Mouse (Mus musculus) liver, embryonic 11.5 days (tissue): ENCODE measurements at regions not wholly inside any gene's neighbourhood (a gene's known extent, or its start where the extent isn't known, plus 50 kb on each side); places are given as distances from the start of the nearest gene placed in this dataset.

Experiments used
- ATAC-seq: fragments of 200-750 bp; cut with Nextera tagmentation; replicated peaks from 2 replicates; pipeline ENCODE4 v1.8.0; 2017; ENCODE audit warnings: moderate number of reproducible peaks, mild to moderate bottlenecking, moderate TSS enrichment, moderate library complexity; ENCODE audit not compliant: low FRiP score
- DNase-seq: peaks from one replicate; pipeline ENCODE4 v3.0.0-alpha.2; 2017; ENCODE audit warnings: low spot score
- H3K27ac ChIP-seq: fragments of 300-500 bp; sonication (generic); 2 replicates; pipeline ENCODE4 v1.5.1; 2014; ENCODE audit warnings: mild to moderate bottlenecking, low read depth, low read length, control low read depth
- H3K27me3 ChIP-seq: fragments of 300-500 bp; sonication (generic); replicated peaks from 2 replicates; pipeline ENCODE4 v1.6.1; 2014; ENCODE audit warnings: low read length, mixed read lengths; ENCODE audit not compliant: control insufficient read depth, insufficient read depth
- H3K36me3 ChIP-seq: fragments of 300-500 bp; sonication (generic); 2 replicates; pipeline ENCODE4 v1.6.1; 2014; ENCODE audit warnings: mild to moderate bottlenecking, low read length, moderate library complexity, mixed read lengths; ENCODE audit not compliant: control insufficient read depth, insufficient read depth
- H3K4me1 ChIP-seq: fragments of 300-500 bp; sonication (generic); replicated peaks from 2 replicates; pipeline ENCODE4 v1.6.1; 2014; ENCODE audit warnings: low read length, mixed read lengths; ENCODE audit not compliant: control insufficient read depth, insufficient read depth
- H3K4me2 ChIP-seq: fragments of 300-500 bp; sonication (generic); 2 replicates; pipeline ENCODE4 v1.6.1; 2014; ENCODE audit warnings: mild to moderate bottlenecking, control low read depth, moderate library complexity
- H3K4me3 ChIP-seq: fragments of 300-500 bp; sonication (generic); 2 replicates; pipeline ENCODE4 v1.5.1; 2014; ENCODE audit warnings: low read depth, low read length, control low read depth
- H3K9ac ChIP-seq: fragments of 300-500 bp; sonication (generic); 2 replicates; pipeline ENCODE4 v1.6.1; 2014; ENCODE audit warnings: low read depth, low read length, control low read depth
- H3K9me3 ChIP-seq: fragments of 300-500 bp; sonication (generic); 2 replicates; pipeline ENCODE4 v1.6.1; 2016; ENCODE audit warnings: low read length, inconsistent platforms, mixed read lengths; ENCODE audit not compliant: control insufficient read depth
- WGBS: fragments of 180-500 bp; shearing (Covaris S2); extraction: QIAGEN DNeasy Blood & Tissue Kit; methylation state at CpG from one replicate; pipeline ENCODE4 v1.1.7; 2014; 5-methylcytosine and 5-hydroxymethylcytosine counted together

DNA sequence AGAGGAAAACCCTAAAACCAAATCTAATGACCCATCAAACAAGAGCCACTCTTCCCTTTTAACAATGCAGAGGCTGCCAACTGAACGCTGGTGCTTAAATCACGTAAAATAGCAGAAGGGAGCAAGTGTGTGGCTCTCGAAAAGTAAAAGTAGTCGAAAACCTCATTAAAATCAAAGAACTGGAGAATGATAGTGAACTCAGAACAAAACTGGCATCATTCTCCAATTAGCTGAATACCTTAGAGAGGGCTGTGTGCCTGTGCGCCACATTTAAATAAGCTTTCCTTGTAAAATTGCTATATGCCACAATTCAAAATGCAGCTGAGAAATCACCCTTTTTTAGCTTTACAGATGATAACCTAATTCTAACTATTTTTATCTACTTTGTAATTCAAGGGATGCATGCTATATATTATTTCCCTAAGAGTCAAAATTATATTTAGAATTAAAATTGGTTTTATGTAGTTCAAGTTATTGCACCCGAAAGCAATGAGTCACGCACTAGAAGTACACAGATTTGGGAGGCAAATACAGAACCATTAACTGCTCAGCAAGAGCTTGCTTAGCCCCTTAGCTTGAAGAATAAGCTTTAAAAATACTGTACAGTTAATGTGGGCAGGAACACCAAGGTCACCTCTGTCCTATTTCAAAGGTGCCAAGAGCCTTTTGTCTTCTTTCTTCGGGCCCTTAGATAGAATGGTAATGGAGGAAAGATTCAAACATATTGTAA lies 327.4 kb upstream of the Cited2 start:
- H3K4me2 ChIP-seq: no peak overlapping the region

DNA sequence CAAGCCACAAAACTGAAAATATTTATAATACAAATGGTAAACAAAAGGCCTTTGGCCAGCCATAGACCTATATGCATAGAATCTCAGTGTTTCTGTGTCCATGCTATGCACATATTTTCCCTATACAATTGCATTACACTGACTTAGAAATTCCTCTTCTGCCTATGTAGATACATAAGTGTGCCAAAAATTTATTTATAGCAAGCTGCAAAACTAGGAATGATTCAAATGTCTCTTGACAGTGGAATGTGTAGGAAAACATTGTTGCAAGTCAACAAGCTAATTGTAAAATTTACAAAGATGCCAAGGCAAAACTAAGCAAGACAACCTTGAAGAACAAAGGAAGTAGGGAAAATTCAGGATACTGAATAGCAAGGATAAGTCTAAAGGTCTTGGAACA lies 319.1 kb upstream of the Cited2 start:
- ATAC-seq (no peak), DNase-seq (no peak)
- Histone ChIP-seq H3K36me3 (no peaks in the 10 kb centered on the region), H3K4me3 (no peak overlapping the region), H3K4me1 (no peaks in the 10 kb centered on the region), H3K9me3 (no peaks in the 10 kb centered on the region), H3K27me3 (no peaks in the 10 kb centered on the region), H3K4me2 (no peak overlapping the region), H3K27ac (no peak overlapping the region), H3K9ac (no peak overlapping the region)

More for the DNA sequence above, 327.4 kb upstream of the Cited2 start:
- H3K9ac ChIP-seq: no peak overlapping the region
- no peaks in the 10 kb centered on the region for H3K27me3 ChIP-seq
- no peak overlapping the region for H3K4me3 ChIP-seq
- H3K9me3 ChIP-seq: no peaks in the 10 kb centered on the region
- no peaks in the 10 kb centered on the region for H3K36me3 ChIP-seq
- WGBS: 88% methylated on average over 8 of the region's 8 CpGs
- DNase-seq (no peak), ATAC-seq (no peak)
- H3K27ac ChIP-seq: no peak overlapping the region
- no peaks in the 10 kb centered on the region for H3K4me1 ChIP-seq

DNA sequence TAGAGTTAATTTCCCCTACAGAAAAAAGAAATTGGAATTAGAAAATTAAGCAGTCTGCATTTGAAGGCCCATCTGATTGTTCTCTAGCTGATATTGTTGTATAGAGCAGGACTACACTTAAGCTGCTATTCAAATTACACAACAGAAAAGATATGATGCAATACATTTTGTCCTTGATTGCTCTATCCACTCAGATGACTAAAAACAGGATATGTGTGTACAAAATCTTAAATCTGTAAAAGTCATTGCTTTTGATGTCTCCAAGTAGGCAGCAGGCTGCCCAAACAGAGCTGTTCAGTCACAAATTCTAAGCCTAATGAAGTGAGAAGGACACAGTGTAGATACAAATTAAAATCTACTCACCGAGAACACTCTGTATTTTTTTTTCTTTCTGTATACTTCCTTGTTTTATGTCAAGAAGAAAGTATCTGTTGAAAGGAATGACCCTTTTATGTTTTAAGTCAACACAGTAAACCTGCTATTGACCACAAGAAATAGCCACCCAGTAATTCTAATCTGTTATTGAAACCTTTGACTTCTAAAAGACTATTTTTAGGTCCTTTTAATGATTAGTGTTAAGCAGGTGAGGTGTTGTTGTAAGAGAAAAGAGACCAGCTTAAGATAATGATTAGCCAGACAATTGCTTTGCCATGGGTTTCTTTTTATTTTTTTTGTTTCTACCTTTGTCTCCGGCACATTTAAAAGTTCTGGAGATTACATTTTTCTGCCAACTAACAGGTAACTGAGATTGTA lies 315.0 kb upstream of the Cited2 start:
- no peak for ATAC-seq

DNA sequence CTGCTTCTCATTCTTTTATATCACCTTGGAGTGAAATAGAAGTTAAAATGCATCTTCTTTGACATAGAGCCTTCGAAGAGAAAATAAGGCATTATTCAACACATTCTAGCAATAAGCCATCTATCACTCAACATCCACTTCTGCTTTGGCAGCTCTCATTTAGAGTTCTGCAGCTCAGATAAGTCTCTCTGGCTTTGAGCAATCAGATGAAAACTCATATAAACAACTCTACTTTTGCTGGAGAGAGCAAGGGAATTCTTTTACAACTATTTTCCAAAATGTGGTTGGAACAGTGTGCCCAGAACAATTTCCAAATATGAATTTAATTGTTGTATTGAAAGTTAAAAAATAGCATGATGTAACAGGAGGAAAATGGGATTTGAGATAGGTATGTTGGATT lies 314.2 kb upstream of the Cited2 start:
- Histone ChIP-seq H3K27me3 (no peaks in the 10 kb centered on the region), H3K27ac (no peak overlapping the region), H3K9me3 (no peaks in the 10 kb centered on the region), H3K4me3 (no peak overlapping the region), H3K4me2 (no peak overlapping the region), H3K9ac (no peak overlapping the region), H3K4me1 (no peaks in the 10 kb centered on the region), H3K36me3 (no peaks in the 10 kb centered on the region)
- WGBS: 78% methylated on average over 1 of the region's 1 CpGs
- no peak for ATAC-seq
- DNase-seq: no peak

More for the DNA sequence above, 315.0 kb upstream of the Cited2 start:
- Histone ChIP-seq H3K36me3 (no peaks in the 10 kb centered on the region), H3K4me3 (no peak overlapping the region), H3K9ac (no peak overlapping the region), H3K4me1 (no peaks in the 10 kb centered on the region), H3K27me3 (no peaks in the 10 kb centered on the region), H3K4me2 (no peak overlapping the region), H3K27ac (no peak overlapping the region), H3K9me3 (no peaks in the 10 kb centered on the region)
- 70% methylated on average over 2 of the region's 2 CpGs for WGBS
- no peak for DNase-seq

DNA sequence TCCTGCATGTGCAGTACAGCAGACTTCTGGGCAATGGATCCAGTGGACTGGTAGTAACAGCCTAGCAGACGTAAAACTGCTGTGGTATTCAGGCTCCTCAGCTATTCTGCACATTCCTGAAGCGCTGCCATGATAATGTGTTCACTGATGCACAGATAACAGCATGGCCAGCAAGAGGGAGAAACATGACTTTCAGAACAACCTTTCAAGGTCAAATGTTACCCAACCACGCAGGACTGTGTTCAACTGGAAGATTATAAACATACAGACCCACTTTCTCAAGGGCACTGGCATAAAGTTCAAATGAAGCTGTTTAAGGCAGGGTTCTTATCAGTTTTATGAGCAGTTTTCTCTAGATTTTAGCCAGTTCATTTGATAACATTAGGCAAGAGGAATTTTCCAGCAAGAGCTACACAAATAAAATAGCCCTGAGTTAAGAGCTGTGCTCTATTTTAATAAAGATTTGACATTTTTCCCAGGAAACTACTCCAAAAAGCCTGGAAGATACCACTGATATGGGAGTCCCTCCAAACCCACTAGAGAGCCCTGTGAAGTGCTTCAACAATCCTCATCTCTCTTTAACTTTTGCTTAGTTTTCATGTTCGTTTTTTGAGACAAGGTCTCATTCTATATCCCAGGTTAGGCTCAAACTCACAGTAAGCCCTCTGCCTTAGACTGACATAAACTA lies 311.6 kb upstream of the Cited2 start:
- no peak for ATAC-seq
- H3K4me3 ChIP-seq: no peak overlapping the region
- 66% methylated on average over 4 of the region's 4 CpGs for WGBS

DNA sequence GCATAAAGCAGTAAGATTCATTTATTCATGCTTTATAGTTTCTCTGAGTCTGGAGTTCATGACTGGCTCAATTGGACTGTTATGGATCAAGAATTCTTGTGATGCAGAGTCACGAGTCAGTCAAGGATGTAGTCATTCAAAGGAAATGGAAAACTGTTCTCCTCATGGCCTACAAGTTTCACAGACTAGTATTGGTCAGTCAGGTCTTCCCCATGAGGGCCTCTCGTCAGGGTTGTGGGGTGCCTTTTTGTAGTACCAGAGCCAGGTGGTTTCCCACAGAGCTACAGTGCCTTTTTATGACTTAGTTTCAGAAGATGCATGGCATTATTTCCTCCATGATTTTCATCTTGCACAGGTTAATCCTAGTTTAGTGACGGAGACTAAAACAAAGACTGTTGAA lies 307.9 kb upstream of the Cited2 start:
- H3K4me3 ChIP-seq: no peak overlapping the region
- DNase-seq: no peak
- 78% methylated on average over 3 of the region's 3 CpGs for WGBS
- H3K27me3 ChIP-seq: no peaks in the 10 kb centered on the region
- H3K36me3 ChIP-seq: no peaks in the 10 kb centered on the region
- no peak overlapping the region for H3K9ac ChIP-seq
- H3K4me2 ChIP-seq: no peak overlapping the region
- H3K27ac ChIP-seq: no peak overlapping the region
- no peak for ATAC-seq
- H3K9me3 ChIP-seq: no peaks in the 10 kb centered on the region
- no peaks in the 10 kb centered on the region for H3K4me1 ChIP-seq

More for the DNA sequence above, 311.6 kb upstream of the Cited2 start:
- H3K27me3 ChIP-seq: no peaks in the 10 kb centered on the region
- H3K4me2 ChIP-seq: no peak overlapping the region
- DNase-seq: no peak
- no peaks in the 10 kb centered on the region for H3K36me3 ChIP-seq
- H3K4me1 ChIP-seq: no peaks in the 10 kb centered on the region
- H3K9ac ChIP-seq: no peak overlapping the region
- no peak overlapping the region for H3K27ac ChIP-seq
- no peaks in the 10 kb centered on the region for H3K9me3 ChIP-seq

DNA sequence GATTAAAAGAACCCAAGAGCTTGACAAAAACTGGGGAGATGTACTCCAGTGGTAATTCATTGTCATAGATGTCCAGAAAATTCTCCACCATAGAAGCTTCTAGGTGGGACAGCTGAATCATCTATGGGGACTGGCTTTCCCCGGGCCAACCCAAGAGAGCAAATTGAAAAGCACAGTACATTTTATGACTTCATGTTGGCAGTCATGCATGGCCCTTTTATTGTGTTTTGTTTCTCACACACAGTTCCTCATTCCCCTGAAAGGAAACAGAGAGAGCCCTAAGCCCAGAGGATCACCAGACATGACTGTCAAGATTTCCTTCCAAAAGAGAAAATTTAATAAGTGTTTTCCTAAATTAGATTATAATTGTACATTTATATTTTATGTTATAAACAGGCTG lies 306.9 kb upstream of the Cited2 start:
- ATAC-seq (no peak), DNase-seq (no peak)
- Histone ChIP-seq H3K4me2 (no peak overlapping the region), H3K36me3 (no peaks in the 10 kb centered on the region), H3K27me3 (no peaks in the 10 kb centered on the region), H3K9me3 (no peaks in the 10 kb centered on the region), H3K4me3 (no peak overlapping the region), H3K27ac (no peak overlapping the region), H3K4me1 (no peaks in the 10 kb centered on the region), H3K9ac (no peak overlapping the region)
- 86% methylated on average over 1 of the region's 1 CpGs for WGBS

DNA sequence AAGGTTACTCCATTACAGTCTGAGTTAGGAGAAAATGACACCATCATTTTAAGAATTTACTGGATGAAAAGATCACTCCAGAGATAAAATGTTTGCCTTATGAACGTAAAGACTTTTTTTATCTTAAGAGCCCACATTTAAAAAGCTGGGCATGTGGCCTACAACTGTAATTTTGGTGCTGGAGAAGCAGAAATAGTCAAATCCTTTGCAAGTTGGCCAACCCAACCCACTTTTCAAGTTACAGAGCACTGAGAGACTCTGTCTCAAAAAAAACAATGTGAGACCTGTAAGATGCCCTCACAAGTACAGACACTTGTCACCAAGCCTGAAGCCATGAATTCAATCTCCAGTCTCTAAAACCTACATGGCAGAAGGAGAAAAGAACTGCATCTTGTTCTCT lies 305.6 kb upstream of the Cited2 start:
- Histone ChIP-seq H3K27ac (no peak overlapping the region), H3K4me2 (no peak overlapping the region), H3K4me1 (no peaks in the 10 kb centered on the region), H3K4me3 (no peak overlapping the region), H3K27me3 (no peaks in the 10 kb centered on the region), H3K9ac (no peak overlapping the region), H3K36me3 (no peaks in the 10 kb centered on the region), H3K9me3 (no peaks in the 10 kb centered on the region)
- no peak for ATAC-seq
- WGBS: 61% methylated on average over 1 of the region's 1 CpGs
- no peak for DNase-seq
